Mouse (Mus musculus) thymus, adult 2 months (tissue): ENCODE measurements around the gene Cyp2d10.
"Not testable (repeated sequence)": the region's sequence is repeated elsewhere in the genome, so short reads cannot be mapped to it uniquely, and the experiment has no call there.

Experiments used
- CTCF ChIP-seq: fragments of 200-500 bp; IDR thresholded peaks from 2 replicates; pipeline ENCODE4 v1.5.1; 2012; ENCODE audit warnings: mild to moderate bottlenecking, control low read depth, low read length, moderate library complexity, borderline replicate concordance; ENCODE audit not compliant: control insufficient read depth, poor library complexity, insufficient read depth; ENCODE audit errors: extremely low read depth
- POLR2A ChIP-seq: fragments of 200-500 bp; IDR thresholded peaks from 2 replicates; pipeline ENCODE4 v1.6.1; 2012; ENCODE audit warnings: mild to moderate bottlenecking, low read length, control low read depth, moderate library complexity; ENCODE audit not compliant: control insufficient read depth, poor library complexity, insufficient read depth; ENCODE audit errors: extremely low read depth

- not testable (repeated sequence) for TF ChIP-seq CTCF, POLR2A
Observed at GRCm38 (mm10) chr15:82456086-82456790, 49.2 kb upstream of the Cyp2d10 start.
